Mouse (Mus musculus) myocyte (in vitro differentiated cells): Measurements from ENCODE around the gene Siah1a. TPM values are rescaled to one million over a fixed set of nuclear protein-coding genes. Genes with fewer than 3 reads are reported as not detected.

Experiments used
- H3K27me3 ChIP-seq: one replicate; pipeline ENCODE4 v1.6.1; 2011; ENCODE audit not compliant: control insufficient read depth, insufficient read depth, insufficient read length
- H3K36me3 ChIP-seq: one replicate; pipeline ENCODE4 v1.6.1; 2011; ENCODE audit not compliant: control insufficient read depth, insufficient read depth
- H3K4me2 ChIP-seq: one replicate; pipeline ENCODE4 v1.6.1; 2011; ENCODE audit warnings: low read depth, control low read depth
- H3K4me3 ChIP-seq: one replicate; pipeline ENCODE4 v1.5.1; 2011; ENCODE audit warnings: mild to moderate bottlenecking, control low read depth, moderate library complexity
- H3K79me2 ChIP-seq: one replicate; pipeline ENCODE4 v1.6.1; 2011; ENCODE audit not compliant: control insufficient read depth, insufficient read depth
- H3ac ChIP-seq: one replicate; pipeline ENCODE4 v1.6.1; 2011; ENCODE audit not compliant: control insufficient read depth, insufficient read length
- CEBPB ChIP-seq: IDR thresholded peaks from 2 replicates; pipeline ENCODE4 v1.6.1; 2011; ENCODE audit warnings: mild to moderate bottlenecking, moderate library complexity; ENCODE audit not compliant: poor library complexity, insufficient read depth, severe bottlenecking
- E2F4 ChIP-seq: IDR thresholded peaks from one replicate; pipeline ENCODE4 v1.6.1; 2011; ENCODE audit warnings: mild to moderate bottlenecking, control low read depth, moderate library complexity; ENCODE audit not compliant: insufficient read depth
- MAX ChIP-seq: IDR thresholded peaks from one replicate; pipeline ENCODE4 v1.6.1; 2011; ENCODE audit warnings: low read depth, mild to moderate bottlenecking, control low read depth
- MYOD1 ChIP-seq, 3 experiments: IDR thresholded peaks; one replicate each; pipeline ENCODE4 v1.6.1; 2011; ENCODE audit warnings: control low read depth in 2 of 3, low read depth in 2 of 3, mild to moderate bottlenecking in 2 of 3, moderate library complexity in 1 of 3; ENCODE audit not compliant: insufficient read length in 2 of 3, control insufficient read depth in 1 of 3
- MYOG ChIP-seq, 3 experiments: IDR thresholded peaks; one replicate each; pipeline ENCODE4 v1.6.1; 2011; ENCODE audit warnings: control low read depth in 2 of 3, low read depth in 2 of 3, mild to moderate bottlenecking in 2 of 3; ENCODE audit not compliant: insufficient read length in 2 of 3, control insufficient read depth in 1 of 3, insufficient read depth in 1 of 3
- POLR2A ChIP-seq: IDR thresholded peaks from one replicate; pipeline ENCODE4 v1.6.1; 2011; ENCODE audit warnings: low read depth, mild to moderate bottlenecking, control low read depth, moderate library complexity; ENCODE audit not compliant: insufficient read length
- POLR2AphosphoS2 ChIP-seq: IDR thresholded peaks from one replicate; pipeline ENCODE4 v1.6.1; 2011; ENCODE audit warnings: low read depth, control low read depth; ENCODE audit not compliant: insufficient read length
- REST ChIP-seq: IDR thresholded peaks from one replicate; pipeline ENCODE4 v1.6.1; 2011; ENCODE audit warnings: mild to moderate bottlenecking, control low read depth, moderate library complexity; ENCODE audit not compliant: insufficient read depth, insufficient read length
- SRF ChIP-seq: IDR thresholded peaks from one replicate; pipeline ENCODE4 v1.6.1; 2011; ENCODE audit warnings: low read depth; ENCODE audit not compliant: control insufficient read depth, insufficient read length
- TCF12 ChIP-seq: IDR thresholded peaks from one replicate; pipeline ENCODE4 v1.6.1; 2011; ENCODE audit warnings: mild to moderate bottlenecking, control low read depth; ENCODE audit not compliant: poor library complexity, insufficient read depth, severe bottlenecking
- TCF3 ChIP-seq: IDR thresholded peaks from one replicate; pipeline ENCODE4 v1.6.1; 2011; ENCODE audit warnings: low read depth, control low read depth; ENCODE audit not compliant: insufficient read length
- USF1 ChIP-seq: IDR thresholded peaks from one replicate; pipeline ENCODE4 v1.6.1; 2011; ENCODE audit warnings: low read depth, mild to moderate bottlenecking, control low read depth, moderate library complexity
- polyA plus RNA-seq: library from polyadenylated mRNA; unstranded; fragments of >200 nt; fragmentation: generic; extraction: Trizol; gene quantifications from one replicate; pipeline ENCODE4 v1.2.1, GENCODE M21; 2012; ENCODE audit warnings: missing spikeins

The Siah1a gene
- polyA plus RNA-seq, 1 experiment = 12.0 TPM

- Histone ChIP-seq H3ac (no peak overlapping the region), H3K79me2 (peaks cover 100% of the 10 kb centered on the region), H3K4me2 (no peak overlapping the region), H3K27me3 (no peaks in the 10 kb centered on the region), H3K4me3 (no peak overlapping the region), H3K36me3 (no peaks in the 10 kb centered on the region)
- TF ChIP-seq CEBPB = no peak
Measured at GRCm38 (mm10) chr8:86734954-86735353, 10.8 kb downstream of the Siah1a start.

- Histone ChIP-seq H3K27me3 (no peaks in the 10 kb centered on the region), H3K4me3 (no peak overlapping the region), H3ac (no peak overlapping the region), H3K36me3 (no peaks in the 10 kb centered on the region), H3K4me2 (no peak overlapping the region), H3K79me2 (peaks cover 98% of the 10 kb centered on the region)
- no peak for TF ChIP-seq SRF
Measured at GRCm38 (mm10) chr8:86734171-86734570, 11.6 kb downstream of the Siah1a start.

- Histone ChIP-seq H3ac (no peak overlapping the region), H3K36me3 (no peaks in the 10 kb centered on the region), H3K4me2 (no peak overlapping the region), H3K4me3 (no peak overlapping the region), H3K79me2 (peaks cover 87% of the 10 kb centered on the region), H3K27me3 (no peaks in the 10 kb centered on the region)
- TF ChIP-seq POLR2AphosphoS2 (no peak), MYOG (IDR thresholded peaks at IDR 0.05; ENCODE audit: control insufficient read depth in 1 of 3, insufficient read depth in 1 of 3, insufficient read length in 2 of 3, low read depth in 2 of 3) (no peak), TCF3 (no peak), MYOD1 (IDR thresholded peaks at IDR 0.05; ENCODE audit: control insufficient read depth in 1 of 3, insufficient read length in 2 of 3, low read depth in 2 of 3) (no peak), SRF (no peak), TCF12 (no peak), CEBPB (no peak), REST (no peak), E2F4 (no peak), POLR2A (no peak), MAX (no peak), USF1 (no peak)
Measured at GRCm38 (mm10) chr8:86730860-86731259, 14.9 kb downstream of the Siah1a start.

GRCm38 (mm10) chr8:86730303-86730702 lies 15.4 kb downstream of the Siah1a start:
- Histone ChIP-seq H3K4me2 (no peak overlapping the region), H3K4me3 (no peak overlapping the region), H3K27me3 (no peaks in the 10 kb centered on the region), H3K79me2 (peaks cover 82% of the 10 kb centered on the region), H3ac (no peak overlapping the region), H3K36me3 (no peaks in the 10 kb centered on the region)
- TF ChIP-seq E2F4 (no peak), MAX (no peak), POLR2A (no peak), MYOD1 (IDR thresholded peaks at IDR 0.05; ENCODE audit: control insufficient read depth in 1 of 3, insufficient read length in 2 of 3, low read depth in 2 of 3) (no peak), CEBPB (no peak), TCF3 (no peak), USF1 (no peak), MYOG (IDR thresholded peaks at IDR 0.05; ENCODE audit: control insufficient read depth in 1 of 3, insufficient read depth in 1 of 3, insufficient read length in 2 of 3, low read depth in 2 of 3) (no peak), REST (no peak), TCF12 (no peak), POLR2AphosphoS2 (no peak), SRF (no peak)

- H3K36me3 ChIP-seq = peaks cover 2% of the 10 kb centered on the region
- H3K4me2 ChIP-seq = no peak overlapping the region
- no peaks in the 10 kb centered on the region for H3K27me3 ChIP-seq
- H3ac ChIP-seq = no peak overlapping the region
- H3K79me2 ChIP-seq = peaks cover 66% of the 10 kb centered on the region
- TF ChIP-seq TCF12 = no peak
- no peak for TF ChIP-seq MYOD1 (IDR thresholded peaks at IDR 0.05; ENCODE audit: control insufficient read depth in 1 of 3, insufficient read length in 2 of 3, low read depth in 2 of 3)
- no peak for TF ChIP-seq POLR2AphosphoS2
- no peak for TF ChIP-seq TCF3
- no peak for TF ChIP-seq POLR2A
- TF ChIP-seq E2F4 = no peak
- no peak for TF ChIP-seq USF1
- no peak for TF ChIP-seq SRF
- TF ChIP-seq REST = no peak
- no peak for TF ChIP-seq CEBPB
- TF ChIP-seq MYOG (IDR thresholded peaks at IDR 0.05; ENCODE audit: control insufficient read depth in 1 of 3, insufficient read depth in 1 of 3, insufficient read length in 2 of 3, low read depth in 2 of 3) = no peak
- no peak for TF ChIP-seq MAX
- H3K4me3 ChIP-seq = no peak overlapping the region
Measured at GRCm38 (mm10) chr8:86728224-86728950, 17.3 kb downstream of the Siah1a start.
